Mouse (Mus musculus) gastrocnemius, postnatal 4 days (tissue): ENCODE data around the gene Sod1. TPM values are rescaled to one million over a fixed set of nuclear protein-coding genes. Genes with fewer than 3 reads are reported as not detected.
A peak's percentile ranks its signal among the peaks of the same experiment; 100 is the strongest.
"Not testable (repeated sequence)": the region's sequence is repeated elsewhere in the genome, so short reads cannot be mapped to it uniquely, and the experiment has no call there.

Experiments used
- DNase-seq, 2 experiments: peaks; one replicate each; pipeline ENCODE4 v3.0.0; 2021 to 2022; ENCODE audit warnings: low spot score in 2 of 2, mixed read lengths in 2 of 2
- total RNA-seq, 2 experiments: library from RNA; stranded (reverse); gene quantifications; 2 replicates each; pipeline ENCODE4 v1.2.3; 2021

The Sod1 gene
- total RNA-seq, 2 experiments from 2014 or later, result 404 to 416 TPM

- DNase-seq, result no peak
Measured at GRCm38 (mm10) chr16:90208996-90209395, 11.6 kb upstream of the Sod1 start.

- no peak for DNase-seq
Measured at GRCm38 (mm10) chr16:90210717-90211116, 9.8 kb upstream of the Sod1 start.

DNA sequence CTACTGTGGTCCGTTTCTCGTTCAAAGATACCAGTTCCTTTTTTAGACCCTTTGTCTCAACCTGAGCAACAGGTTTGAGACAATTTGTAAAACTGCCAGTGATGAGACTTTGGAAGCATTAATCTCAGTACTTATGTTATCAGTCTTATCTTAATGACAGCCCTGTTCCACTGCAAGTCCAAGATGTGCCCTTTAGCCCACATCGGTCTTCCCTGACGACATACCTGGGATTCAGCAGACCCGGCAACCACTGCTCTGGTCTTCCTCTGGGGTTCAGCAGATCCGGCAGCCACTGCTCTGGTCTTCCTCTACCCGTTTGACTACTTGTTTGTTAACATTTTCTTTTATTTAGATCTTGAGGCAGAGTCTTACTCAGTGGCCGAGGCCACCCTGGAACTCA lies 8.8 kb upstream of the Sod1 start:
- no peak for DNase-seq

GRCm38 (mm10) chr16:90213477-90214339 lies 6.8 kb upstream of the Sod1 start:
- no peak for DNase-seq

GRCm38 (mm10) chr16:90214731-90215565 lies 5.6 kb upstream of the Sod1 start:
- no peak for DNase-seq

GRCm38 (mm10) chr16:90215879-90216278 lies 4.7 kb upstream of the Sod1 start:
- not testable (repeated sequence) for DNase-seq

DNA sequence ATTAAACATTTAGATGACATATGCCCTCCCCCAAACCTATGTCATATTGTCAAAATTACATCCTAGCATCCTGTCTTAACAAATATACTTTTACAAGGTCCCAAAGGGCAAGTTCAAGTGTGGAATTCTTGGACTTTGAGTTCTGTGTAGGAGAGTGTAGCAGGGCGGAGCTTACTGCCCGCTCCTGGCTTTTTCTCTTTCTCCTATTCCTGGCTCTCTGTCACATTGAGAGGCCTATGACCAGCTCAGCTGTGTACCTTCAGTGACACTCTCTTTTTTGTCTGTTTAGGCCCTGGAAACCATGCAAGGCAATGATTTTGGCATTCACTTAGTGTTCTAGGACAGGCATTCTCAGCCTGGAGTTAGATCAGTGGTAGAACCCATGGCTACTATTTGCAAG lies 4.1 kb upstream of the Sod1 start:
- no peak for DNase-seq

DNA sequence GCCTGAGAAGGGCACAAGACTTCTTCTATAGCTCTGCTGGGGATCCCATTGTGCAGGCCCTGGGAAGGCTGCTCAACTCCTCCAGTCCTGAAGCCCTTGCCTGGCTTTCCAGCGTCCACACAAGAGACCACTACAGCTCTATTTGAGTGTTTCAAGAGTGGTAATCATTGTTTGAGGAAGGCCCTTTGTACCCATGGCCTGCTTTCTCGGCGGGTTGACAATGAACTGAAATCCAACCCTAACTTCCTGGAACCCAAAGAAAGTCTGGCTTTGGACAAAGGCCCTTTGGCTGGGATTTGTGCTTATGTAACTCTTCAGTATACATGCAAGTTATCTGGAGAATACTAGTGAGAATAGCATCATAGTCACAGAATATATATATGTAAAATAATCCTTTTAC lies 3.2 kb upstream of the Sod1 start:
- no peak for DNase-seq

DNA sequence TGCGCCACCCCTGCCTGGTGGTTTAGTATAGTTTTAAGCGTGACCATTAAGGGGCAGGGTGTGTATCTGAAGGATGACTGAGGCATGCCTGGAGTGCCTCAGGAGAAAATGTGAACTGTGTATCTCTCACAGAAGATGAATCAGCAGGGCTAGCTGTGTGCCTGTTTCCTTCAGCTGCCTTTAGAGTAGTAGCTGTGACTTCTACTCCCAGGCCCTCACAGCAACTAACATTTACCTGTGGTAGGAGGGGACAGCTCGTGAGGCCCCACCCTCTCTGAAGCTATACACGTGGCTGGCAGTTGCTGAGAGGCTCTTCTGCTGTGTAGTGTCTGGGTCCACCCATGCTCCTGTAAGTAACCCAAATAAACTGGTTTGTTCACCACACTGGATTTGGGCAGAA lies 2.6 kb upstream of the Sod1 start:
- no peak for DNase-seq

DNA sequence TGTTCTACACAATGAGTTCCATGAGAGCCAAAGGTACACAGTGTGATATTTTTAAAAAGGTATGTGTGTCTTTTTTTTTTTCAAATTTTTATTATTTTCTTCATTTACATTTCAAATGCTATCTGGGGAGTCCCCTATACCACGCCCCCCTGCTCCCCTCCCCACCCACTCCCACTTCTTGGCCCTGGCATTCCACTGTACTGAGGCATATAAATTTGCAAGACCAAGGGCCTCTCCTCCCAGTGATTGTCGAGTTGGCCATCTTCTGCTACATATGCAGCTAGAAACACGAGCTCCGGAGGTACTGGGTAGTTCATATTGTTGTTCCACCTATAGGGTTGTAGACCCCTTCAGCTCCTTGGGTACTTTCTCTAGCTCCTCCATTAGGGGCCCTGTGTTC lies 1.1 kb upstream of the Sod1 start:
- DNase-seq, result not testable (repeated sequence)

GRCm38 (mm10) chr16:90220892-90221431 lies 408 bp downstream of the Sod1 start:
- DNase-seq, result peak; percentile 37 to 59

DNA sequence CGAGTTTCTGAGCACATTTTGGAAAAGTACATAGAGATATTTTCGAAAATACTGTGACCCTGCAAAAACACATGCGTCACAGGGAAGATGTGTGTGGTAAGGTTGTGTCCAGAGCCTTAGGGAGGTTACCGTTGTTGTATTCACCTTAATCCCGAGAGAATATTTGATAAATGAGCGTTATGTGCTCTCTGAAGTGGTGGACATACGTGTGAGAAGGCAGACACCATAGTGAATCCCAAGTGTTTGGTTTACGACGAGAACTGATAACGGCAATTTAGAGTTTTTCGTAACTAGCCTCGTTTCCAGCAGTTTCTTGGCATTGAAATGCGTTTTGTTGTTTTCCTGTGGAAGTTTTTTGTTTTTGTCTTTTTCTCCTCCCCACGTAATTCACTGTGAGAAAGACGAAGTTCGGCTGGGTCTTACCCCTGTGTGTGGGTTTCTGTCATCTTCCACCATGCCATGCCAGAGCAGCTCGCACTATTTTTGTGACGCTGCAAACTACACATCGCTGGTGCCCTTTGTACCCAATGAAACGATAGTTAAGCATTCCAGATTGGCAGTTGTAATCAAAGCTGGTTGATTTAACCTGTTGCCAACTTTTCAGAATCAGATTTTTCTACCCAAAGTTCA lies 1.0 kb downstream of the Sod1 start:
- no peak for DNase-seq

- no peak for DNase-seq
Measured at GRCm38 (mm10) chr16:90229897-90230296, 9.3 kb downstream of the Sod1 start.

DNA sequence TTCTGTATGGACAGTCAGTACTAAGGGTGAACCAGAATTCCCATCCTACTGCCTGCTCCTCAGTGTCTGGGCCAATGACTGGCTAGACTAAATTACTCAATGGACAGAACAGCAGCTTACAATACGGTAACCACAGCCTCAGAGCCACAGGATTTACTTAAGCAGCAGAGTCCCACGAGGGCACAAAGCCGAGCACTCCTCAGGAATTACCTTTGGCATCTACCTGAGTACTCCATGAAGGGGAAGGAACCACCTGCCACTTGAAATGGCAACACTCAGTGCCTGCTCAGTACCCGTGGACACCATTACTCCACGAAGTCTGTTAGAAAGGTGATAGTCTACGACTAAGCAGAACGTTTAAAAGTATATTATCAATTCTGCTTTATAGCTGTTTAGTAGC lies 10.7 kb downstream of the Sod1 start:
- DNase-seq, result no peak

GRCm38 (mm10) chr16:90233702-90234101 lies 13.1 kb downstream of the Sod1 start:
- DNase-seq, result no peak

DNA sequence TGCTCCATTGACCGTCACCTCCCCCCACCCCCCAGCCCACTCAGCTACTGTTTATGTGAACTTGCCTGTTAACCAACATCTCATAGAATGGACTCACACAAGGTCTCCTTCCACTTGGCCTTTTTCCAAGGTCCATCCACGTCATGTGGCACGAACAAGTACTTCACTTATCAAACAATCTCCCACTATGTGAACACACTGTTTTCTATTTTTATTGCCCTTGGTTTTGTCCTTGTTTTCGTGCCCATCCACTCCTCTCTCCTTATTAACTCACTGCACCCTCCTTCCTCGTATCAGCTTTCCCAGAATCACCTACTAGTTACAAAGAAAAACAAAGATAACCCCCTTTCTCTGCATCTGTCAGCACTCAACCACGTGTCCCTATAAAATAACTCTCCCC lies 14.1 kb downstream of the Sod1 start:
- no peak for DNase-seq

- no peak for DNase-seq
Measured at GRCm38 (mm10) chr16:90235188-90235587, 14.6 kb downstream of the Sod1 start.

GRCm38 (mm10) chr16:90239128-90239746 lies 18.7 kb downstream of the Sod1 start:
- DNase-seq, result no peak

GRCm38 (mm10) chr16:90241875-90242274 lies 21.3 kb downstream of the Sod1 start:
- no peak for DNase-seq

GRCm38 (mm10) chr16:90242426-90243304 lies 22.1 kb downstream of the Sod1 start:
- DNase-seq, result no peak
